Mouse (Mus musculus) liver, embryonic 14.5 days (tissue): ENCODE data around the gene Gm39566.

Experiments
- CTCF ChIP-seq: IDR thresholded peaks from 2 replicates; pipeline ENCODE4 v1.5.1; 2016; ENCODE audit warnings: antibody characterized with exemption, low read depth, control low read depth
- EP300 ChIP-seq: IDR thresholded peaks from 2 replicates; pipeline ENCODE4 v1.6.1; 2016; ENCODE audit warnings: antibody characterized with exemption, low read depth

GRCm38 (mm10) chr11:69833554-69833953, 18.5 kb upstream of the Gm39566 start:
- TF ChIP-seq CTCF (no peak), EP300 (no peak)
